In genomic region chr5:63879026-63879425, GRCm38 (mm10) we compare ENCODE assay signal across 18 mouse cellular contexts.
"Had no signal": no experiment of that assay in that cellular context is flagged by ENCODE, and none has a peak within 500 bp of the region (broad histone marks: within the 10 kb centered on the region; RNA-seq: fewer than 3 reads in every experiment).

No protein-coding gene starts in this region.

- H3K4me1 ChIP-seq: neural tube, embryonic 13.5 days; stomach, embryonic 15.5 days had no signal

- H3K9ac ChIP-seq: liver, embryonic 13.5 days; neural tube, embryonic 13.5 days; stomach, embryonic 15.5 days had no signal

- H3K4me2 ChIP-seq: liver, embryonic 13.5 days; neural tube, embryonic 13.5 days; stomach, embryonic 15.5 days had no signal

- H3K9me3 ChIP-seq: liver, embryonic 13.5 days; neural tube, embryonic 13.5 days; stomach, embryonic 15.5 days had no signal

- DNase-seq: kidney, adult 2 months; kidney, postnatal 25 days; layer of hippocampus, adult 9-11 months; liver, embryonic 13.5 days; lung, adult 2 months; lung, postnatal 14 days; lung, postnatal 4 days; retina, postnatal 1 day; right cerebral cortex, postnatal 25 days; spleen, adult 18-20 months; thymus, postnatal 25 days had no signal

- H3K36me3 ChIP-seq: liver, embryonic 13.5 days; neural tube, embryonic 13.5 days; stomach, embryonic 15.5 days had no signal

- H3K27ac ChIP-seq: kidney, postnatal 0 days; layer of hippocampus, adult 2 months; left cerebral cortex, adult 2 months; liver, embryonic 13.5 days; neural tube, embryonic 13.5 days; stomach, embryonic 15.5 days had no signal

- H3K4me3 ChIP-seq: layer of hippocampus, adult 2 months; left cerebral cortex, adult 2 months; liver, embryonic 13.5 days; myocyte; neural tube, embryonic 13.5 days; stomach, embryonic 15.5 days had no signal

- H3K27me3 ChIP-seq: liver, embryonic 13.5 days; neural tube, embryonic 13.5 days; stomach, embryonic 15.5 days had no signal

- ATAC-seq: intestine, postnatal 0 days had no signal
